Mouse (Mus musculus) ES-E14 (cell line): ENCODE data around the gene Ltbp1. TPM values are rescaled to one million over a fixed set of nuclear protein-coding genes. Genes with fewer than 3 reads are reported as not detected.

Experiments
- DNase-seq: peaks from one replicate; pipeline ENCODE4 v3.0.0-alpha.2; 2013; ENCODE audit warnings: low read depth, low spot score
- H3K27ac ChIP-seq: 2 replicates; pipeline ENCODE4 v1.5.1; 2012; ENCODE audit warnings: low read depth, mild to moderate bottlenecking, low read length, moderate library complexity, mixed read lengths; ENCODE audit not compliant: poor library complexity, insufficient read depth, severe bottlenecking
- H3K36me3 ChIP-seq: 2 replicates; pipeline ENCODE4 v1.6.1; 2012; ENCODE audit warnings: mild to moderate bottlenecking, low read length, moderate library complexity, mixed read lengths; ENCODE audit not compliant: control insufficient read depth, poor library complexity, insufficient read depth, severe bottlenecking
- H3K4me1 ChIP-seq, 2 experiments: fragments of 150-350 bp in 1 of 2; sonication (generic) in 1 of 2; 2 replicates each; pipeline ENCODE4 v1.6.1; 2012; ENCODE audit warnings: low read length in 2 of 2, mild to moderate bottlenecking in 1 of 2, mixed read lengths in 1 of 2; ENCODE audit not compliant: control insufficient read depth in 2 of 2, insufficient read depth in 2 of 2, poor library complexity in 1 of 2
- H3K4me3 ChIP-seq, 2 experiments: fragments of 150-350 bp in 1 of 2; sonication (generic) in 1 of 2; 2 replicates each; pipeline ENCODE4 v1.5.1; 2012; ENCODE audit warnings: low read length in 2 of 2, low read depth in 1 of 2, mild to moderate bottlenecking in 1 of 2, mixed read lengths in 1 of 2; ENCODE audit not compliant: insufficient read depth in 1 of 2, poor library complexity in 1 of 2, severe bottlenecking in 1 of 2
- H3K9ac ChIP-seq: 2 replicates; pipeline ENCODE4 v1.6.1; 2012; ENCODE audit warnings: low read depth, mild to moderate bottlenecking, low read length, mixed read lengths; ENCODE audit not compliant: poor library complexity, insufficient read depth, severe bottlenecking
- H3K9me3 ChIP-seq: fragments of 150-350 bp; sonication (generic); 2 replicates; pipeline ENCODE4 v1.6.1; 2012; ENCODE audit warnings: low read depth, mild to moderate bottlenecking, low read length; ENCODE audit not compliant: control insufficient read depth, insufficient read depth
- CHD2 ChIP-seq: IDR thresholded peaks from 2 replicates; pipeline ENCODE4 v1.6.1; 2014; ENCODE audit warnings: mild to moderate bottlenecking, low read depth, low read length, inconsistent platforms
- HCFC1 ChIP-seq: IDR thresholded peaks from 2 replicates; pipeline ENCODE4 v1.6.1; 2012; ENCODE audit warnings: low read length, inconsistent platforms, borderline replicate concordance; ENCODE audit not compliant: insufficient read depth
- MAFK ChIP-seq: IDR thresholded peaks from 2 replicates; pipeline ENCODE4 v1.6.1; 2014; ENCODE audit warnings: mild to moderate bottlenecking, low read depth, low read length, inconsistent platforms; ENCODE audit not compliant: insufficient read depth
- ZC3H11A ChIP-seq: IDR thresholded peaks from 2 replicates; pipeline ENCODE4 v1.6.1; 2012; ENCODE audit warnings: low read depth, mild to moderate bottlenecking, inconsistent platforms, low read length, borderline replicate concordance
- ZNF384 ChIP-seq: IDR thresholded peaks from 2 replicates; pipeline ENCODE4 v1.6.1; 2012; ENCODE audit warnings: low read depth, low read length, inconsistent platforms
- in situ Hi-C, 2 experiments: fragments of 600-800 bp; cut with MboI; formaldehyde crosslinking; loops; one replicate each; pipeline ENCODE4 v1.15.1; 2025; ENCODE audit warnings: low sequenced_read_pairs in 2 of 2, inconsistent platforms in 1 of 2; ENCODE audit not compliant: unreplicated experiment in 2 of 2
- total RNA-seq: library from RNA; depleted of rRNA; stranded (reverse); fragments of 300-350 nt; gene quantifications from 2 replicates; pipeline ENCODE4 v1.2.3, GENCODE M21; 2012

The Ltbp1 gene
- total RNA-seq, 1 experiment, result 25.2 TPM

- in situ Hi-C loops, result no loop called here
- no peaks in the 10 kb centered on the region for H3K9me3 ChIP-seq
- H3K4me1 ChIP-seq, result no peaks in the 10 kb centered on the region
- H3K4me3 ChIP-seq, result no peak overlapping the region
- no peak overlapping the region for H3K9ac ChIP-seq
- TF ChIP-seq ZNF384 (no peak), MAFK (no peak), ZC3H11A (no peak), HCFC1 (no peak), CHD2 (no peak)
- no peak overlapping the region for H3K27ac ChIP-seq
- H3K36me3 ChIP-seq, result no peaks in the 10 kb centered on the region
- DNase-seq, result no peak
Measured at GRCm38 (mm10) chr17:75109081-75109716, 103.8 kb downstream of the Ltbp1 start.

DNA sequence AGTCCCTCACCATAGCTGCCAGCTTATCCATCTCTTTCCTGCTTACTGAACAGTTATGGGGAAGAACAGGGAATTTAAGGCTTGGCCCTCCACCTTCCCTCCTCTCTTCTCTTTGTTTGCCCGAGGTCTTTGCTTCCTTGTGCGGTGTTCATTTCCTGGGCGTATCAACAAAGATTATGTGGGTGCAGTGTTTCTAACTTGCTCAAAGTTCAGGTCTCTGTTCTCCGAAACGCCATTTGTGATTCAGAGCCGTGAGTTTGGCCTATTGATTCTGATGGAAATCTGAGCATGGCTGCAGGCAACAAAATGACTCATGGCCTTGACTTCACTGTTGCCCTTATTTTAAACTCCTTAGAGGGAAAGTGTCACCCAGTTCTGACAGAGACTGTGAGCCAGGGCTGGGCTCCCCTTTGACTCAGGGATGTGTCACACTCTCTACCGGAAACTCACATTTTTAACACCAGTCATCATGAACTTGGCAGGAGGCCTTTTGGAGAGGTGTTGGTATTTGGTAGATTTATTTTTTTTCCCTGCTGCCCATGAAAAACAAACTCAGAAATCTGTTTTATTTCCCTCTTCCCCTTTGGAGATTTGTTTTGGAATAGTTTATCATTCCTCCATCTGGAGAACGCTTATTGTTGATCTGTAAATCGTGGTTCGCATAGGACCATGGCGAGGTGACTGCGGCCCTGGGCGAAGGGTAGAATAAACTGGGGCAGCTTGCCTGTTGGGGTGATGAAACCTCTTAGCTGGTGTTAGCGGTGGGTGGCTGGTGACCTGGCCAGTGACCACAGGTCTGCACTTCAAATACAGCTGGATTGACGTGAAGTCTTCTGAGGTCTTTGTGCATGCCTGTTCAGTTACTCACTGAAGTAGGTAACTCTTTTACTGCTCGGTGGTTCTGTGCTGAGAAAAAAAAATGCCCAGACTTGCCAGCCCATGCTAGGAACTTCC lies 105.2 kb downstream of the Ltbp1 start:
- no peak overlapping the region for H3K4me3 ChIP-seq
- no peak overlapping the region for H3K27ac ChIP-seq
- TF ChIP-seq HCFC1 (no peak), CHD2 (no peak), MAFK (no peak), ZNF384 (no peak), ZC3H11A (no peak)
- no peak overlapping the region for H3K9ac ChIP-seq
- H3K36me3 ChIP-seq, result no peaks in the 10 kb centered on the region
- no peaks in the 10 kb centered on the region for H3K9me3 ChIP-seq
- DNase-seq, result no peak
- in situ Hi-C loops, result no loop called here
- no peaks in the 10 kb centered on the region for H3K4me1 ChIP-seq

DNA sequence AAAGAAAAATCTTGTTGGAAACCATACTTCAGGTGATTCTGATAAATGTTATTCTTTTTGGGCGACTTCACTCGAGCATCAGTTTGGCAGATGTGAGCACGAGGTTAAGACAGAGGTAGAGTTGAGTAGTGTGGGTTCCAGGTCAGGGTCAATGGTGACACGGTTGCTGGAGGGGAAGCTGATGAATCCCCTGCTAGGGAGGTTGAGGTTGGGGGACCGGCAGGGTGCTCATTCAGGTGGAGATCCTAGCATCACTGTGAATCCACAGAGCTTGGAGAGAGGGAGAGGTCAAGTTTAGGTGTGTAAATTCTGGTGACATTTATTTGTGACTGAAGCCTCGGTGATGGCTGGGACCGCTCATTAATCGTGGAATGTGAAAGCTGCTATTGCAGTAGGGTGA lies 110.2 kb downstream of the Ltbp1 start:
- no peak overlapping the region for H3K9ac ChIP-seq
- TF ChIP-seq ZC3H11A, result no peak
- no peak for TF ChIP-seq HCFC1
- no peak for TF ChIP-seq CHD2
- TF ChIP-seq MAFK, result no peak
- TF ChIP-seq ZNF384, result no peak
- H3K36me3 ChIP-seq, result no peaks in the 10 kb centered on the region
- no peak overlapping the region for H3K4me3 ChIP-seq
- H3K4me1 ChIP-seq, result no peaks in the 10 kb centered on the region
- no peaks in the 10 kb centered on the region for H3K9me3 ChIP-seq
- in situ Hi-C loops, result no loop called here
- no peak for DNase-seq
- no peak overlapping the region for H3K27ac ChIP-seq

DNA sequence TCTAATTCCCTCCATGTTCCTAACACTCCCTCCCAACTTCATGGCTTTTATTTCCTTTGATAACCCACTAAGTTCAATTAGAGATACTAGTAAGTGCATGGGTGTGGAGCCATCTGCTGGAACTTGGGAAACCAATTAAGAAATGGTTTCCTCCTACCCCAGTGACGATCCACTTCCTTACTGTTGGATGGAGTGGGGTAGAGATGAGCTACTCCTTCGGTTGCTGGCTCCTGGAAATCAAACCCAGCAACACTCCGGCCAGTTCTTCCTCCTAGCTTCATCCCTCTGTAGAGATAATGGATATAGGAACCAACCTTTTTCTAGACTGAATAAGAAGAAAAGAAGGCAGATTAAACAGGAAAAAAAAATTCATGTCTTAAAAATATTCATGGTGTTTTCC lies 113.5 kb downstream of the Ltbp1 start:
- in situ Hi-C loops, result no loop called here
- DNase-seq, result no peak

More for the DNA sequence above, 113.5 kb downstream of the Ltbp1 start:
- H3K27ac ChIP-seq, result no peak overlapping the region
- H3K9ac ChIP-seq, result no peak overlapping the region
- TF ChIP-seq ZC3H11A (no peak), CHD2 (no peak), ZNF384 (no peak), HCFC1 (no peak), MAFK (no peak)
- no peak overlapping the region for H3K4me3 ChIP-seq
- no peaks in the 10 kb centered on the region for H3K9me3 ChIP-seq
- no peaks in the 10 kb centered on the region for H3K4me1 ChIP-seq
- H3K36me3 ChIP-seq, result no peaks in the 10 kb centered on the region
